Mouse (Mus musculus) right cerebral cortex, adult 2 months (tissue): ENCODE measurements around the gene Nradd.

ENCODE experiments used
- DNase-seq, 2 experiments: peaks; one replicate each; pipeline ENCODE4 v3.0.0; 2021 to 2022; ENCODE audit warnings: low spot score in 2 of 2

Gene Nradd

GRCm38 (mm10) chr9:110617081-110617480 lies 7.2 kb downstream of the Nradd start:
- no peak for DNase-seq

- no peak for DNase-seq
Measured at GRCm38 (mm10) chr9:110611471-110611870, 12.8 kb downstream of the Nradd start.

- no peak for DNase-seq
Measured at GRCm38 (mm10) chr9:110583521-110583920, 40.7 kb downstream of the Nradd start.

- no peak for DNase-seq
Measured at GRCm38 (mm10) chr9:110582161-110582560, 42.1 kb downstream of the Nradd start.
